Mouse (Mus musculus): ENCODE data around the gene Dock6. TPM values are rescaled to one million over a fixed set of nuclear protein-coding genes. Genes with fewer than 3 reads are reported as not detected.
A peak's percentile ranks its signal among the peaks of the same experiment; 100 is the strongest.
"Not testable (repeated sequence)": the region's sequence is repeated elsewhere in the genome, so short reads cannot be mapped to it uniquely, and the experiment has no call there.

Dock6 gene
- polyA plus RNA-seq, 1 experiment, result 278 TPM

GRCm38 (mm10) chr9:21792644-21793043 lies 59.8 kb downstream of the Dock6 start:
- Histone ChIP-seq H3K4me3 (replicated peaks; ENCODE audit: extremely low read depth, low read depth, low read length) (no peak overlapping the region), H3K4me1 (ENCODE audit: control insufficient read depth, insufficient read depth, low read length) (peaks cover 23% of the 10 kb centered on the region)
- WGBS, result 10% methylated on average over 8 of the region's 8 CpGs
- TF ChIP-seq CTCF (IDR thresholded peaks at IDR 0.05; ENCODE audit: insufficient read depth, low read length) (no peak), POLR2A (IDR thresholded peaks at IDR 0.05; ENCODE audit: borderline replicate concordance, extremely low read depth, low read depth, low read length) (no peak)
- DNase-seq, result peak; percentile 46

DNA sequence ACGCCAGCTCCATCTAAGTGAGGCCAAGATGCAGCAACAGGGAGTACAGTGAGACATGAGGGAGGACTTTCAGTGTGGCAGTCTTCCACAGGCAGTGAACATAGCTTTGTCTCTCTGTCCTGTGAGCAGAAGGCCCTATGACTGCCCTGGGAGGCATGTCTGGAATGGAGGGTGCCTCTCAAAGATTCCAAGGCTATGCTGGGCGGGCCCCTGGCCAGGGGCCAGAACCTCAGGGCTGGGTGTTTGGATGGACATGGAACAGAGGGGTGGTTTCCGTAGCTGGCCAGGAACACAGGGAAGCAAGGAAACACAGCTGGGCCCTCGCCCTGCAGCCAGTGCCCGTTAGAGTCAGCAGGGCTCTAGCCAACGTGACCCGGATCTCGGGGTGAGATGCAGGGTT lies 60.6 kb downstream of the Dock6 start:
- Histone ChIP-seq H3K4me3 (replicated peaks; ENCODE audit: extremely low read depth, low read depth, low read length) (no peak overlapping the region), H3K4me1 (ENCODE audit: control insufficient read depth, insufficient read depth, low read length) (peaks cover 22% of the 10 kb centered on the region)
- peak; percentile 60 for DNase-seq
- TF ChIP-seq POLR2A (IDR thresholded peaks at IDR 0.05; ENCODE audit: borderline replicate concordance, extremely low read depth, low read depth, low read length), result peak; percentile 8; the same call in 1 of the 2 replicates
- no peak for TF ChIP-seq CTCF (IDR thresholded peaks at IDR 0.05; ENCODE audit: insufficient read depth, low read length)
- 15% methylated on average over 8 of the region's 8 CpGs for whole genome bisulfite sequencing

DNA sequence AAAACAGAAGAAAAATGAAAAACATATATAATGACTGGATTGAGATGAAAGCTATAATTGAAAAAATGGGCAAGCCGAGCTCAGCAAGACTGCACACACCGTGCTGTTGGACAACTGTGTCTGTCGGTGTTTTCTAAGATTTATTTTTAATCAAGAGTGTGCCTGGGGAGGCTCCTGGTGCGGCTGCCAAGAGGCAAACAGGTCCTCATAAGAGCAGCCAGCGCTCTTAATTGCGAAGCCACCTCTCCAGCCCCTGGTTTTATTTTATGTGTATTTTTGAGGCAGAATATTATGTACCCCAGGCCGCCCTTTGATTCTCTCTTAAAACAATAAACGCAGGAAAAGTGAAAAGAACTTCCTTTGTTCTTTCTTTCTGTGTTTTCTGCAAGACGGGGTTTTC lies 64.2 kb downstream of the Dock6 start:
- Histone ChIP-seq H3K4me1 (ENCODE audit: control insufficient read depth, insufficient read depth, low read length) (peaks cover 16% of the 10 kb centered on the region), H3K4me3 (replicated peaks; ENCODE audit: extremely low read depth, low read depth, low read length) (no peak overlapping the region)
- 56% methylated on average over 9 of the region's 9 CpGs for WGBS
- no peak for TF ChIP-seq POLR2A (IDR thresholded peaks at IDR 0.05; ENCODE audit: borderline replicate concordance, extremely low read depth, low read depth, low read length)
- TF ChIP-seq CTCF (IDR thresholded peaks at IDR 0.05; ENCODE audit: insufficient read depth, low read length), result no peak
- DNase-seq, result no peak

- TF ChIP-seq POLR2A (IDR thresholded peaks at IDR 0.05; ENCODE audit: borderline replicate concordance, extremely low read depth, low read depth, low read length), result no peak
- TF ChIP-seq CTCF (IDR thresholded peaks at IDR 0.05; ENCODE audit: insufficient read depth, low read length), result no peak
- 70% methylated on average over 5 of the region's 5 CpGs for WGBS
- H3K4me1 ChIP-seq (ENCODE audit: control insufficient read depth, insufficient read depth, low read length), result peaks cover 16% of the 10 kb centered on the region
- DNase-seq, result no peak
- no peak overlapping the region for H3K4me3 ChIP-seq (replicated peaks; ENCODE audit: extremely low read depth, low read depth, low read length)
Observed at GRCm38 (mm10) chr9:21787654-21788053, 64.8 kb downstream of the Dock6 start.

GRCm38 (mm10) chr9:21786906-21787305 lies 65.5 kb downstream of the Dock6 start:
- H3K4me1 ChIP-seq (ENCODE audit: control insufficient read depth, insufficient read depth, low read length), result peaks cover 13% of the 10 kb centered on the region
- DNase-seq, result peak; percentile 77
- 9% methylated on average over 6 of the region's 6 CpGs for WGBS
- TF ChIP-seq CTCF (IDR thresholded peaks at IDR 0.05; ENCODE audit: insufficient read depth, low read length) (peak; percentile 82), POLR2A (IDR thresholded peaks at IDR 0.05; ENCODE audit: borderline replicate concordance, extremely low read depth, low read depth, low read length) (no peak)
- H3K4me3 ChIP-seq (replicated peaks; ENCODE audit: extremely low read depth, low read depth, low read length), result no peak overlapping the region

DNA sequence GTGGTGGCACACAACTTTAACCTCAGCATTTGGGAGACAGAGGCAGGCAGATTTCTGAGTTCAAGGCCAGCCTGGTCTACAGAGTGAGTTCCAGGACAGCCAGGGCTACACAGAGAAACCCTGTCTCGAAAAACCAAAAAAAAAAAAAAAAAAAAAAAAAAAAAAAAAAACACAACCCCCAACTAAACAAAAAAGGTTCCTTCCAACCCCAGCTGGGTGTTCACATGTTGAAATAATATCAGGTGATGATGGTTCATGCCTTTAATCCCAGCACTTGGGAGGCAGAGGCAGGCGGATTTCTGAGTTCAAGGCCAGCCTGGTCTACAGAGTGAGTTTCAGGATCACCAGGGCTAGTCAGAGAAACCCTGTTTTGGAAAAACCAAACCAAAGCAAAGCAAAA lies 66.1 kb downstream of the Dock6 start:
- 73% methylated on average over 2 of the region's 2 CpGs for WGBS
- not testable (repeated sequence) for H3K4me1 ChIP-seq (ENCODE audit: control insufficient read depth, insufficient read depth, low read length); H3K4me3 ChIP-seq (replicated peaks; ENCODE audit: extremely low read depth, low read depth, low read length); DNase-seq

DNA sequence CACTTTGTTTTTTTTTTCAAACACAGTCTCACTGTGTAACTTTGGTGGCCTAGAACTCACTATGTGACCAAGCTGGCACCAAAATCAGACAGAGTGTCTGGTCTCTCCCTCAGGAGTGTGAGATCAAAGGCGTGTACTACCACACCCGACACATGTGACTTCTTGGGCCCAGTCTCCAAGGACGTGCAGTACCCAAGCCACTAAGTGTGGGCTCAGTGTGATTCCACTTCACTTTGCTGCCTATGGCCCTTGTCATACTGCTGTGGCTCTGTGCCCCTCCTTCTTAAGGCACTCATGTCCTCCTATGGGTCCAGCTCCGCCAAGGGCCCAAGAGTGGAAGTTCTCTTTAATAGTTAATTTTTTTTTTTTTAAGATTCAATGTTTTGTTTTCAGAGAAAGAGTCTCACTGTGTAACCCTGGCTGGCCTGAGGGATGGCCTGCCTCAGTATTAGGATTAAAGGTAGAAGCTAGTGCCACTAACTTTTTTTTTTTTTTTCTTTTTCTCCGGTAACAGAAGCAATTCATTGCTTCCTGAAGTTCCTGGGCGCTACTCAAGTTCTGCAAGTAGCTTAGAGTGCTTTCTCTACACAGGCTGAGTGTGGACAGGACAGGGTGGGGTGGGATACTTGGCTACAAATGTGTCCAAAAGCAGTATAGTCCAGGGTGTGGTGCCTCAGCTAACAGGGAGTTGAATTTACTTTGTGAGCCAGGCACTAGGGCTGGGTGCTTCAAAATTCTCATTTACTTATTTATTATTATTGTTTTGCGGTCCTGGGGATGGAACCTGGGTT lies 67.7 kb downstream of the Dock6 start:
- 51% methylated on average over 7 of the region's 7 CpGs for WGBS
- no peak for TF ChIP-seq CTCF (IDR thresholded peaks at IDR 0.05; ENCODE audit: insufficient read depth, low read length)
- TF ChIP-seq POLR2A (IDR thresholded peaks at IDR 0.05; ENCODE audit: borderline replicate concordance, extremely low read depth, low read depth, low read length), result peak; percentile 37; the same call in 1 of the 2 replicates
- Histone ChIP-seq H3K4me3 (replicated peaks; ENCODE audit: extremely low read depth, low read depth, low read length) (no peak overlapping the region), H3K4me1 (ENCODE audit: control insufficient read depth, insufficient read depth, low read length) (peaks cover 10% of the 10 kb centered on the region)
- peak; percentile 56 for DNase-seq

- 65% methylated on average over 15 of the region's 15 CpGs for WGBS
- TF ChIP-seq POLR2A (IDR thresholded peaks at IDR 0.05; ENCODE audit: borderline replicate concordance, extremely low read depth, low read depth, low read length) (no peak), CTCF (IDR thresholded peaks at IDR 0.05; ENCODE audit: insufficient read depth, low read length) (no peak)
- DNase-seq, result no peak
- peaks cover 7% of the 10 kb centered on the region for H3K4me1 ChIP-seq (ENCODE audit: control insufficient read depth, insufficient read depth, low read length)
- H3K4me3 ChIP-seq (replicated peaks; ENCODE audit: extremely low read depth, low read depth, low read length), result no peak overlapping the region
Observed at GRCm38 (mm10) chr9:21781657-21782468, 70.6 kb downstream of the Dock6 start.

GRCm38 (mm10) chr9:21777726-21778125 lies 74.7 kb downstream of the Dock6 start:
- WGBS, result 72% methylated on average over 3 of the region's 3 CpGs
- H3K4me1 ChIP-seq (ENCODE audit: control insufficient read depth, insufficient read depth, low read length), result 0 out of 2 replicates have a peak, but pooled peaks cover 5% of the 10 kb centered on the region
- no peak overlapping the region for H3K4me3 ChIP-seq (replicated peaks; ENCODE audit: extremely low read depth, low read depth, low read length)
- TF ChIP-seq CTCF (IDR thresholded peaks at IDR 0.05; ENCODE audit: insufficient read depth, low read length) (no peak), POLR2A (IDR thresholded peaks at IDR 0.05; ENCODE audit: borderline replicate concordance, extremely low read depth, low read depth, low read length) (no peak)
- no peak for DNase-seq
